Mouse (Mus musculus) adrenal gland, postnatal 25 days (tissue): Measurements from ENCODE around the gene Ttn. TPM values are rescaled to one million over a fixed set of nuclear protein-coding genes. Genes with fewer than 3 reads are reported as not detected.

Experiments
- DNase-seq: peaks from one replicate; pipeline ENCODE4 v3.0.0; 2021; ENCODE audit warnings: mixed read lengths
- total RNA-seq: library from RNA; stranded (reverse); gene quantifications from 2 replicates; pipeline ENCODE4 v1.2.3, GENCODE M21; 2021

Gene Ttn
- total RNA-seq, 1 experiment from 2014 or later: 0.91 TPM

GRCm38 (mm10) chr2:76655444-76655843 is 326.9 kb downstream of the Ttn start:
- DNase-seq: no peak

- no peak for DNase-seq
Measured at GRCm38 (mm10) chr2:76654646-76655045, 327.7 kb downstream of the Ttn start.

Other genes with a start within 250 kb of the Ttn start
- gene Ccdc141, start 188.1 kb upstream of the Ttn start, total RNA-seq: 5.8 and 10.7 TPM in 2 replicates